Mouse (Mus musculus): ENCODE data around the gene Gtf3c1. TPM values are rescaled to one million over a fixed set of nuclear protein-coding genes. Genes with fewer than 3 reads are reported as not detected.

Gtf3c1 gene
- total and polyA plus RNA-seq, 2 experiments from 2014 or later, result 20.9 to 72.0 TPM

GRCm38 (mm10) chr7:125638870-125639386 is 68.7 kb downstream of the Gtf3c1 start:
- peak; percentile 96 for TF ChIP-seq CTCF (IDR thresholded peaks at IDR 0.05)
- DNase-seq (ENCODE audit: low spot score), result peak; percentile 77
- Histone ChIP-seq H3K27me3 (ENCODE audit: insufficient read depth, low read length) (no peaks in the 10 kb centered on the region), H3K4me1 (ENCODE audit: insufficient read depth, low read length) (no peaks in the 10 kb centered on the region), H3K4me3 (ENCODE audit: low read depth, low read length) (no peak overlapping the region), H3K9ac (replicated peaks; ENCODE audit: low read length, poor library complexity, severe bottlenecking) (0 out of 2 replicates have a peak overlapping the region, but pooled peaks have one; percentile 24), H3K36me3 (ENCODE audit: insufficient read depth, low read length) (peaks cover 41% of the 10 kb centered on the region), H3K4me2 (ENCODE audit: low read depth, low read length, poor library complexity, severe bottlenecking) (no peak overlapping the region), H3K9me3 (ENCODE audit: low read length) (no peaks in the 10 kb centered on the region), H3K27ac (ENCODE audit: low read depth, low read length) (peak overlapping the region; percentile 63; the same call in 1 of the 2 replicates)
- ATAC-seq (ENCODE audit: low FRiP score), result peak; percentile 79
- WGBS, result 36% methylated on average over 9 of the region's 9 CpGs

GRCm38 (mm10) chr7:125638376-125638775 is 69.2 kb downstream of the Gtf3c1 start:
- WGBS, result 73% methylated on average over 6 of the region's 6 CpGs
- no peak overlapping the region for H3K4me3 ChIP-seq (ENCODE audit: low read depth, low read length)
- H3K36me3 ChIP-seq (ENCODE audit: insufficient read depth, low read length), result peaks cover 35% of the 10 kb centered on the region
- H3K9ac ChIP-seq (replicated peaks; ENCODE audit: low read length, poor library complexity, severe bottlenecking), result no peak overlapping the region
- H3K4me1 ChIP-seq (ENCODE audit: insufficient read depth, low read length), result no peaks in the 10 kb centered on the region
- no peak for DNase-seq (ENCODE audit: low spot score)
- H3K4me2 ChIP-seq (ENCODE audit: low read depth, low read length, poor library complexity, severe bottlenecking), result no peak overlapping the region
- no peaks in the 10 kb centered on the region for H3K27me3 ChIP-seq (ENCODE audit: insufficient read depth, low read length)
- no peaks in the 10 kb centered on the region for H3K9me3 ChIP-seq (ENCODE audit: low read length)
- no peak overlapping the region for H3K27ac ChIP-seq (ENCODE audit: low read depth, low read length)
- ATAC-seq (ENCODE audit: low FRiP score), result no peak; the same call in 1 of the 2 replicates
- no peak for TF ChIP-seq CTCF (IDR thresholded peaks at IDR 0.05)

- Histone ChIP-seq H3K4me3 (ENCODE audit: low read depth, low read length) (no peak overlapping the region), H3K27ac (ENCODE audit: low read depth, low read length) (no peak overlapping the region), H3K9ac (replicated peaks; ENCODE audit: low read length, poor library complexity, severe bottlenecking) (no peak overlapping the region), H3K9me3 (ENCODE audit: low read length) (no peaks in the 10 kb centered on the region), H3K27me3 (ENCODE audit: insufficient read depth, low read length) (no peaks in the 10 kb centered on the region), H3K4me1 (ENCODE audit: insufficient read depth, low read length) (no peaks in the 10 kb centered on the region), H3K36me3 (ENCODE audit: insufficient read depth, low read length) (peaks cover 26% of the 10 kb centered on the region), H3K4me2 (ENCODE audit: low read depth, low read length, poor library complexity, severe bottlenecking) (no peak overlapping the region)
- DNase-seq (ENCODE audit: low spot score) (no peak), ATAC-seq (ENCODE audit: low FRiP score) (no peak)
- 89% methylated on average over 8 of the region's 8 CpGs for WGBS
- TF ChIP-seq CTCF (IDR thresholded peaks at IDR 0.05), result no peak
Measured at GRCm38 (mm10) chr7:125637220-125638140, 70.1 kb downstream of the Gtf3c1 start.

- Histone ChIP-seq H3K27ac (ENCODE audit: low read depth, low read length) (no peak overlapping the region), H3K27me3 (ENCODE audit: insufficient read depth, low read length) (no peaks in the 10 kb centered on the region), H3K4me1 (ENCODE audit: insufficient read depth, low read length) (no peaks in the 10 kb centered on the region), H3K4me3 (ENCODE audit: low read depth, low read length) (no peak overlapping the region), H3K9me3 (ENCODE audit: low read length) (no peaks in the 10 kb centered on the region), H3K4me2 (ENCODE audit: low read depth, low read length, poor library complexity, severe bottlenecking) (no peak overlapping the region), H3K36me3 (ENCODE audit: insufficient read depth, low read length) (no peaks in the 10 kb centered on the region), H3K9ac (replicated peaks; ENCODE audit: low read length, poor library complexity, severe bottlenecking) (no peak overlapping the region)
- 88% methylated on average over 3 of the region's 3 CpGs for WGBS
- no peak for TF ChIP-seq CTCF (IDR thresholded peaks at IDR 0.05)
- DNase-seq (ENCODE audit: low spot score), result no peak
- ATAC-seq (ENCODE audit: low FRiP score), result no peak
Measured at GRCm38 (mm10) chr7:125630989-125631388, 76.6 kb downstream of the Gtf3c1 start.

GRCm38 (mm10) chr7:125630317-125630716 is 77.3 kb downstream of the Gtf3c1 start:
- H3K9me3 ChIP-seq (ENCODE audit: low read length), result no peaks in the 10 kb centered on the region
- TF ChIP-seq CTCF (IDR thresholded peaks at IDR 0.05), result no peak
- no peaks in the 10 kb centered on the region for H3K36me3 ChIP-seq (ENCODE audit: insufficient read depth, low read length)
- ATAC-seq (ENCODE audit: low FRiP score) (no peak), DNase-seq (ENCODE audit: low spot score) (no peak)
- H3K4me1 ChIP-seq (ENCODE audit: insufficient read depth, low read length), result no peaks in the 10 kb centered on the region
- H3K27me3 ChIP-seq (ENCODE audit: insufficient read depth, low read length), result no peaks in the 10 kb centered on the region
- no peak overlapping the region for H3K4me3 ChIP-seq (ENCODE audit: low read depth, low read length)
- WGBS, result 65% methylated on average over 4 of the region's 4 CpGs
- H3K9ac ChIP-seq (replicated peaks; ENCODE audit: low read length, poor library complexity, severe bottlenecking), result no peak overlapping the region
- H3K4me2 ChIP-seq (ENCODE audit: low read depth, low read length, poor library complexity, severe bottlenecking), result no peak overlapping the region
- H3K27ac ChIP-seq (ENCODE audit: low read depth, low read length), result no peak overlapping the region

- Histone ChIP-seq H3K27me3 (ENCODE audit: insufficient read depth, low read length) (no peaks in the 10 kb centered on the region), H3K4me3 (ENCODE audit: low read depth, low read length) (no peak overlapping the region), H3K27ac (ENCODE audit: low read depth, low read length) (no peak overlapping the region), H3K9me3 (ENCODE audit: low read length) (no peaks in the 10 kb centered on the region), H3K4me2 (ENCODE audit: low read depth, low read length, poor library complexity, severe bottlenecking) (no peak overlapping the region), H3K9ac (replicated peaks; ENCODE audit: low read length, poor library complexity, severe bottlenecking) (no peak overlapping the region), H3K4me1 (ENCODE audit: insufficient read depth, low read length) (no peaks in the 10 kb centered on the region), H3K36me3 (ENCODE audit: insufficient read depth, low read length) (no peaks in the 10 kb centered on the region)
- 59% methylated on average over 7 of the region's 7 CpGs for WGBS
- DNase-seq (ENCODE audit: low spot score) (no peak), ATAC-seq (ENCODE audit: low FRiP score) (no peak)
- TF ChIP-seq CTCF (IDR thresholded peaks at IDR 0.05), result no peak
Measured at GRCm38 (mm10) chr7:125625829-125626228, 81.8 kb downstream of the Gtf3c1 start.

Measured in midbrain, postnatal 0 days (tissue).